Mouse (Mus musculus): ENCODE measurements around the gene Vsx1.

DNA sequence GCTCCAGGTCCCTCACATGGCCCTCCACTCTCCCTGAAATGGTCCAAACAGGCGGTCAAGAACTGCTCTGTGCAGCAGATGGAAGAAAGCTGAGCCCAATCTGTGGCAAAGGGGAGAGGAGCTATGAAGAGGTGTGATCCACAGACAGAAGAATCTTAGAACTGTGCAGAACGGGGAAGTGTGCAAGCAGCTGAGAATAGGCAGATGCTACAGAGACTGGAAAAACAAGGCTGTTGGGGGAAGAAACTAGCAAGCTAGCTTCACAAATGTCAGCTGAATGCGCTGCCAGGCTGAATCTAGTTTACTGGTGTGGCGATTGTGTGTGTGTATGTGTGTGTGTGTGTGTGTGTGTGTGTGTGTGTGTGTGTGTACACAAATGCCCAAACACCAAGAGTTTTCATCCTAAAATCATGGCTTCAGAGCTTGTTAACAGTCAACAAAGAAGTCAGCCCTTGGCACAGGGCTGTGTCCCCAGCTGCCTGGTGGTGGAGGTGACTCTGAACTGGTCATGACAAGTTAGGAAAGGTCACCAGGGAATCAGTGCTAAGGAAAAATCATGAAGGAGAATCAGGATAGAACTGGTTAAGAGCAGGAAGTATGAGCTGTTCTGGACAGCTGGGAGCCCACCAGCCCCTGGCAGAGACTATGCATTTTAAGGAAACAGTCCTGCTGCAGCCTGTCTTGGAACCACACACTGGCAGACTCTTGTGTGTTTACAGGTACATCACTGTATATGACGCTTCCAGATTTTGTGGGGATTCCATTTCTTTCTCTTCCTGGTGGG is 28.3 kb downstream of the Vsx1 start:
- TF ChIP-seq CTCF (conservative IDR thresholded peaks at IDR 0.05; ENCODE audit: low read length) (no peak), NANOG (IDR thresholded peaks at IDR 0.05; ENCODE audit: borderline replicate concordance, low read length) (no peak), POU5F1 (IDR thresholded peaks at IDR 0.05; ENCODE audit: borderline replicate concordance, low read length) (no peak)
